ENCODE assay signal across 9 mouse cellular contexts in genomic region chr5:118108124-118108793, GRCm38 (mm10). TPM values are rescaled to one million over a fixed set of nuclear protein-coding genes. Genes with fewer than 3 reads are reported as not detected.
A peak's percentile ranks its signal among the peaks of the same experiment; 100 is the strongest.
DNase-seq lines count a peak whose midpoint lies in the region; ATAC-seq lines count a peak whose summit lies in the region.
"Had no signal": no experiment of that assay in that cellular context is flagged by ENCODE, and none has a peak within 500 bp of the region (broad histone marks: within the 10 kb centered on the region; RNA-seq: fewer than 3 reads in every experiment).

No protein-coding gene starts in this region.

- intact Hi-C loops in left cerebral cortex, postnatal 25 days (cut with DNase I), result no loop called here

- peak; percentile 23; the same call in 1 of the 2 replicates for ATAC-seq in frontal cortex, adult (ENCODE audit: low TSS enrichment)

- no peak for DNase-seq in frontal cortex, postnatal 25 days (ENCODE audit: low spot score in 2 of 2)
- DNase-seq in R1 (ENCODE audit: low read depth, low spot score), result peak; percentile 36
- peak; percentile 53 to 59 for DNase-seq in frontal cortex, postnatal 36 days (ENCODE audit: low spot score in 2 of 2)
- DNase-seq in left cerebral cortex, postnatal 25 days (ENCODE audit: low spot score in 2 of 2), result peak; percentile 43 to 76
- DNase-seq in adrenal gland, postnatal 14 days, result no peak
- DNase-seq in urinary bladder, postnatal 14 days (ENCODE audit: low spot score), result no peak
- no peak for DNase-seq in kidney, adult 11 months

RNA-seq across cellular contexts. Expression of gene Fbxw8, which starts 47.0 kb away (rescaled TPM):
- total RNA-seq in left cerebral cortex, postnatal 25 days (2021), result 10 to 100 TPM; 34.2 to 38.5 TPM
- total RNA-seq in adrenal gland, postnatal 14 days (2021), result 49.7 and 56.2 TPM in 2 replicates

RNA-seq across cellular contexts. Expression of gene Hrk, which starts 56.2 kb away (rescaled TPM):
- 10 to 100 TPM; 31.8 to 36.9 TPM for total RNA-seq in left cerebral cortex, postnatal 25 days (2021)
- 0.22 and 0.71 TPM in 2 replicates for total RNA-seq in adrenal gland, postnatal 14 days (2021)
- total RNA-seq: hematopoietic stem cell, adult 5-6 weeks had no signal

Comparison
In these comparisons a context has a peak if more than half of its experiments do, and no peak if none do; other contexts are left out.
1. DNase-seq: peak in R1 (single experiment), frontal cortex, postnatal 36 days (2 of 2) and left cerebral cortex, postnatal 25 days (2 of 2); none in frontal cortex, postnatal 25 days (0 of 2), adrenal gland, postnatal 14 days (single experiment), urinary bladder, postnatal 14 days (single experiment) and kidney, adult 11 months (single experiment).
2. RNA of gene Hrk, which starts 56.2 kb away (total RNA-seq): 31.8 to 36.9 TPM in left cerebral cortex, postnatal 25 days; 0.22 to 0.71 TPM in adrenal gland, postnatal 14 days; every median in the first group is over 10 times any median in the second.